Mouse (Mus musculus): Measurements from ENCODE around the gene Lbhd1.
A peak's percentile ranks its signal among the peaks of the same experiment; 100 is the strongest.
"Not testable (repeated sequence)": the region's sequence is repeated elsewhere in the genome, so short reads cannot be mapped to it uniquely, and the experiment has no call there.

Gene Lbhd1

DNA sequence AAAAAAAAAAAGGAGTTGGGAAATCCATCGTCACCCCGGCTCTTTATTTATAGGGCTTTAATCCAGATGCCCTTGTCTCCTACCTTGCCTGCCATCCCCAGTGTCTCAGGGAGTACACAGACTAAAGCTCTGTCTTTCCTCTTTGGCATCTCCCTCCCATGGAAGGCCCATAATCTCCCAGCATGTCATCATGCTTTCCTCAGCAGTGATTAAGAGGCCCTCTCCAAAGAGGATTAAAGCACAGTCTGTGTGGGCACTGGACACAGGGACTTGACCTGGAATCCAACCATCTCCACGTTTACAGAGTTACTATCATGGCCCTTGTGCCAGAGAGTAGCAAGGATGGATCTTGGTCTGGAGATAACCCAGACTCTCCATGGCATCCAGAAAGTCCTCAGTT, at the start of gene Lbhd1, which contains the start of gene Gm49403:
Lbhd1 (plus strand) TSS at position 117 of the 400 bp plus-strand sequence.
Gm49403 (plus strand) TSS at position 315 of the 400 bp plus-strand sequence.
- DNase-seq: no peak

DNA sequence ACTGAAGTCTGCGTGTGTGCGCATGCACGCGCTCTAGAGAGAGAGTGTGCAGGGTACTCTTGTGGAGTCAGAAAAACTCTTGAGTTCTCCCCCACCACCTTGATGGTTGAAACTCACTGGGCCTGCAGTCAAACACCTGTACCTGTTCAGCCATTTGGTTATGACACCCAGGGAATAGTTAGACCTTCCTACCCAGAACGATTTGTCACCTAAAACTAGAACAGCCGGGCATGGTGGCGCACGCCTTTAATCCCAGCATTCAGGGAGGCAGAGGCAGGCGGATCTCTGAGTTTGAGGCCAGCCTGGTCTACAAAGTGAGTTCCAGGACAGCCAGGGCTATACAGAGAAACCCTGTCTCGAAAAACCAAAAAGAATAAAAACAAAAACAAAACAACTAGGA, 47.2 kb upstream of the Lbhd1 start:
- not testable (repeated sequence) for DNase-seq

GRCm38 (mm10) chr19:8837251-8837791, 46.2 kb upstream of the Lbhd1 start, which contains the start of gene Bscl2:
TSS of gene Bscl2 (plus strand) at chr19:8837467.
- peak; percentile 90 for DNase-seq

DNA sequence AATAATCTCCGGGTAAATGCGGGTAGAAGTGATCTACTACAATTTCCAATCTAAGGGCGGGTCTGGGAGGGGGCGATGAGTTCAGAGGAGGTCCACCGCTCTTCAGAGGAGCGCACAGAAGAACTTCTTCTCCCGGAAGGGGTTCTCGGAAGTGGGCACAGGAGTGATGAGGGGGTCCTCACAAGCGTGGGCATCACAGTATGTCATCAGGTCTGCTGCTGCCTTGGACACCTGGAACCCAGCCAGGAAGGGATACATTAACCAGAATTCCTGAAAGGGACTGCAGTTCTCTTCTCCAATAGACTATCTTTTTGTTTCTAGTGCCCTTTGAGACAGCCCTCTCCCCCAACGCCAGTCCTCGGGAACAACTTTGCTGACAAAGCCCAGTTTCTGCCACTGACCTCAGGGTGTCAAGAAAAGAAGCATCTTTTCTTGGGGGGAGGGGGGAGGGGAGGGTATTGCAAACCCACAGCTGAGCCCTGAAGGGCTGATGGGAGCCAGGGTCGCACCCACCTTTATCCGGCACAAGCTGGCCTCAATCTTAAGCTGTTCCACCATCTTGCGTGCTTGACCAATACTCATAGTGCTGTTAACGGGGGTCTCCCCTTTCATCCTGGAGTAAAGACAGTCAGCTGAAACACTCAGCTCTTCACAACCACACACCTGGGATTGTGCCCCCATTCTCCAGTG, 45.3 kb upstream of the Lbhd1 start:
- peak; percentile 80 for DNase-seq

- DNase-seq: peak; percentile 95
These were observed 44.2 kb upstream of the Lbhd1 start, which contains the start of gene Gng3 for GRCm38 (mm10) chr19:8839103-8839907. TSS of gene Gng3 (minus strand) at chr19:8839194.

DNA sequence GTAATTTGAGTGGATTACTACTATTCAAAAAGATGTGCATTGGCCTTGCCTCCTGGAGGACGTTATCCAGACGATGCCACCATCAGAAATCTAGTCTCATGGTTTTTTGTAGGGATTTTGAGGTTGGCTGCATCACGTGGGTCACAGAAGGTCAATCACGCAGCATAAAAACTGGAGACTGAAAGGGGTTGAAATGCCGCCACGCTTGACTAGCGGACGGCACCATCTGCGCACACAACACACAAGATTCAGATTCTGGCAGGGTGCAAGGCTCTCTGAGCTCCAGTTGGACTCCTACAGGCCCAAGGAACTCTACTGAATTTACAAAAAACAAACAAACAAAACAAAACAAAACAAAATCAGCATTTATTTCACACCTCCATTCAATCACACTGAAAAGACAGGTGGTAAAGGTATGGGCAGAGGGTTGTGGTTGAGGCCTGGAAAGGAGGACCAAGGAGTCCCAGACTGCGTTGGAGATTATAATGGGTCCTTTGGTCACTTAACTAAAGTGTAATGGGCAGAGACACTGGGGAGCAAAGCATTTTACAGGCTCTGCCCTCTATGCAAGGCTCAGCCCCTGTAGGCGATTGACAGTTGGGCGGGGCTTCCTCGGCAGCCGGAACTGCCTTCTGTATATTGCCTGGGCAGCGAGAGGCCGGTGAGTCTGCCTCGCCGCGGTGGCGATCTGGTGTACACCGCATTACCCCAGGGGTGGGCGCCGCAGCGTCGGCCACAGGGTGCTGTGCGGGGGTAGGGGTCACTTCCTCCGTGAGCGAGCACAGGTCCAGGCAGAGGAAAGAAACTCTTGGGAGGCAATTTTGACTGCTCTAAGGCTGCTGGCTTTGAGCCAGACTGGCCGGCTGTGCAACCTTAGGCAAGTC, 43.4 kb upstream of the Lbhd1 start:
- peak; percentile 90 for DNase-seq

- DNase-seq: peak; percentile 69
These were observed 42.5 kb upstream of the Lbhd1 start for GRCm38 (mm10) chr19:8841012-8841411.

GRCm38 (mm10) chr19:8842961-8843360, 40.6 kb upstream of the Lbhd1 start:
- no peak for DNase-seq

DNA sequence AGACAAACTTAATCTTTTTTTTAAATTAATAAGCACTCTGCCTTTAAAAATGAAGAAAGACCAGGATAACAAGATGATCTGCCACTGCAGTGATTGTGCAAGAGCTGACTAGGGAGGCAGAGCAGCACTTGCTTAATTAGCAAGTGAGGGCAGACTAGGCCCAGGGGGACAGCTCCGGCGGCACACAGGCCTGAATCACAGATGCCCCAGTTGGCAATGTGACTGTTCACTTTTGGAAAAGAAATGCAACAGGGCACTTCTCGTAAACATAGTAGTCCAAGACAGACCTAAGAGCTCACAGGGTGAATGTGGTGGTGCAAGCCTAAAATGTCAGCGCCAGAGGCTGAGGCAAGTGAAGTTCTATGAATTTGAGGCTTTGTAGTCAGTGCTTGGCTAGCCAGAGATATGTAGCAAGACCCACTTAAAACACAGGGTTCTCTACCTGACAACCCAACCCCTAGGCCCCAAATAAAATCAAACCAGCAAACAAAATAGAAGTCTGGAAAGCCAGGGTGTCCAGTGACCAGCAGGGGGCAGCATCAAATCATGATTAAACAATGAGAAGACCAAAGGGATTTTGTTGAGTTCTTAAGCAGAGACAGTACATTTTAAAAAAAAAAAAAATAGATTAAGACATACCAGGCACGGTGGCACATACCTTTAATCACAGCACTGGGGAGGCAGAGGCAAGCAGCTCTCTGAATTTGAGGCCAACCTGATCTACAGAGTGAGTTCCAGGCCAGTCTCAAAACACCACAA, 39.0 kb upstream of the Lbhd1 start:
- peak; percentile 67 for DNase-seq

DNA sequence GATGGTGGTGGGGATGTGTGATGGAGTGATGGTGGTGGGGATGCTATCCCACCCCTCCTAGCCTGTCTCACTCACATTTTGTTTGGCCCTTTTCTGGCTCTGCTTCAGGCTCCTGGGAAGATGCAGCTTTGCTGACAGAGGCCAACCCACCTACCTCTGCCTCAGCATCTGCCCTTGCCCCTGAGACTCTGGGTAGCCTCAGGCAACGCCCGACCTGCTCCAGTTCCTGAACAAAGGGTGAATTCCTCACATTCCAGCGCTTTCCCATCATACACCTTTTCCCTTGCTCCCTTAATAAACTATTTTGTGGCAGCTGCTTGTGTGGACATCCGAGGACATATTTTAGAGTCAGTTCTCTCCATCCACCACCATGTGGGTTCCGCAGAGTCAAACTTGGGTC, 35.2 kb upstream of the Lbhd1 start:
- no peak for DNase-seq

DNA sequence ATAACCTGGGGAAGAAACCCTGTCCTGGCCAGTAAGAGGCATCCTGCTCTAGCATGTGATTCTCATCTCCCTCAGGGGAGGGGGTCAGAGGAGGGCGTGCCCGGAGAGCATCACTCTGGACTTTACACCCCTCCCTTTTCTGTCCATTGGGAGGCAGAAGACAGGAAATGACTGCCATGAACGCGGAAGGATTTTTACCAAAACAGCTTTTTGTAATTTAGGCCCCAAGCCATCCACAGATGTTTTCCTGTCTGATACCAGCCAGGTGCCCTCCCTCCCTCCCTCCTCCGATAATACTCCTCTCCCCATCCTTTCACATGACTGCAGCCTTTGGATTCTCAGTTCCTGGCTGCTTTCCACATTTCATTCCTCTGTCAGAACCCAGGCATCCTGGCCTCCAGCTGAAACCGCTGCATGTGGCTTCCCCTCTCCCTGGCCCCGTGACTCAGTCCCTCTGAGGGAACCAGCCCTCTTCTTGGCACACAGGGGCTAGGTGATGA, 33.1 kb upstream of the Lbhd1 start, which contains the start of gene Lrrn4cl:
Lrrn4cl (plus strand) TSS at position 367 of the 500 bp plus-strand sequence.
- peak; percentile 34 for DNase-seq

- peak; percentile 19 for DNase-seq
These were observed 31.9 kb upstream of the Lbhd1 start for GRCm38 (mm10) chr19:8851639-8852038.

DNA sequence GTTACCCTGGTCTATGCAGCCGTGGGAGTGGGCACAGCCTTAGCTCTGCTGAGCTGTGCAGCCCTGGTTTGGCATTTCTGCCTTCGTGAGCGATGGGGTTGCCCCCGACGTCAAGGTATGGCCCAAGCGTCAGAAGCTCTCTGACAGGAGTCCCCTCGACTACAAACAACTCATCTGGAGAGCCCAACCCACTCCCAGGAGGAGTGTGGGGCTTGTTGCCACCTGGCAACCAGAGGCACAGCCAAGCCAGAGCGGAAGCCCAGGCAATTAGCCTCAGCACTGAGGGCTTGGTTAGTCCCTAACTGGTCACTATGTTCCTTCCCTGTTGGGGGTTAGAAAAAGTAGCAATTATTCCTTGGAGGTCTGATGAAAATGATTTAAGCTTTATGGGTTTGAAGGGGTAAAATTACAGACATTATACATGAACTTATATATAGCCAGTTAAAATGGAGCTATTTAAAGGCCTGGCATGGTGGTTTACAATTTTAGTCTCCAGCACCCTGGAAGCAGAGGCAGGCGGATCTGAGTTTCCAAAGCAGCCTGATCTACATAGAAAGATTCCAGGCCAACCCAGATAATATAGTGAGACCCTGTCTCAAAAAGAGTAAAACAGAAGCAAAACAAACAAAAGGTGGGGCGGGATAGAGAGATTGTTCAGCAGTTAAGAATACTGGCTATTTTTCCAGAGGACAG, 31.1 kb upstream of the Lbhd1 start:
- peak; percentile 7 for DNase-seq

GRCm38 (mm10) chr19:8853117-8853516, 30.4 kb upstream of the Lbhd1 start:
- DNase-seq: peak; percentile 1

- peak; percentile 27 for DNase-seq
These were observed 25.8 kb upstream of the Lbhd1 start for GRCm38 (mm10) chr19:8857689-8858088.

- DNase-seq: peak; percentile 1
These were observed 24.5 kb upstream of the Lbhd1 start for GRCm38 (mm10) chr19:8859018-8859417.

DNA sequence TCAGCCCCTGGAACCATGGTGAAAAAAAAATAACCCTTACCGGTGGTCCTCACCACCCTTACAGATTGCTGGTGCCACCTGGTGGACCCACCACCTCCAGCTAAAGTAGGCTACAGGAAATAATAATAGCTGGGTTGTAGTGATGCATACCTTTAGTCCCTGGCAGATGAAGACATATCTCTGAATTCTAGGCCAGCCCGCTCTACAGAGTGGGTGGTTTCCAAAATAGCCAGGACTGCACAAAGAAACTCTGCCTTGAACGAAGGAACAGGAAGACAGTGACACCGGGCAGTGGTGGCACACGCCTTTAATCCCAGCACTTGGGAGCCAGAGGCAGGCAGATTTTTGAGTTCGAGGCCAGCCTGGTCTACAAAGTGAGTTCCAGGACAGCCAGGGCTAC, 19.3 kb upstream of the Lbhd1 start:
- DNase-seq: peak; percentile 1

DNA sequence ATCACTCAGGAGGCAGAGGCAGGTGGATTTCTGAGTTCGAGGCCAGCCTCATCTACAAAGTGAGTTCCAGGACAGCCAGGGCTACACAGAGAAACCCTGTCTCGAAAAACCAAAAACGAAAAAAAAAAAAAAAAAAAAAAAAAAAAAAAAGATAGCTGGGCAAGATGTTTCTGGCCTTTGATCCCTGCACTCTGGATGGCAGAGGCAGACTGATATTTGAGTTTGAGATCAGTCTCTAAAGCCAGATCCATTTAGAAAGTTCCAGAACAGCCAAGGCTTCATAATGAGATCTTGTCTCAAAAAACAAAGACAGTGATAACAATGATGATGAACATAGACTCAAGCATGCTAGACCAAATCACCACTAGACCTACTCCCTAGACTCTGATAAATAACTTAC, 13.2 kb upstream of the Lbhd1 start:
- DNase-seq: not testable (repeated sequence)

DNA sequence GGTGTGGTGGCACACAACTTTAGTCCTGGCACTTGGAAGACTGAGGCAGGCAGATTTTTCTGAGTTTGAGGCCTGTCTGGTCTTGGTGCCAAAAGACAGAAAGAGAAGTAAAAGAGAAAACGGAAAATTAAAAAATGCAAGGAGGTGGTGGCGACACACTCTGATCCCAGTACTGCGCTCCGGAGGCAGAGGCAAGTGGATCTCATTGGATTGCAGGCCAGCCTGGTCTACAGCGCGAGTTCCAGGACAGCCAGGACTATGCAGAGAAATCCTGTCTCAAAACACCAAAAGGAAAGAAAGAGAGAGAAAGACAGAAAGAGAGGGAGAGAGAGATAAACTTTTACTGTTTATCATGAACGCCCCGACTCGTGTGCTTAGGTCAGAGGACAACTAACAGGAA, 12.7 kb upstream of the Lbhd1 start:
- peak; percentile 35 for DNase-seq

DNA sequence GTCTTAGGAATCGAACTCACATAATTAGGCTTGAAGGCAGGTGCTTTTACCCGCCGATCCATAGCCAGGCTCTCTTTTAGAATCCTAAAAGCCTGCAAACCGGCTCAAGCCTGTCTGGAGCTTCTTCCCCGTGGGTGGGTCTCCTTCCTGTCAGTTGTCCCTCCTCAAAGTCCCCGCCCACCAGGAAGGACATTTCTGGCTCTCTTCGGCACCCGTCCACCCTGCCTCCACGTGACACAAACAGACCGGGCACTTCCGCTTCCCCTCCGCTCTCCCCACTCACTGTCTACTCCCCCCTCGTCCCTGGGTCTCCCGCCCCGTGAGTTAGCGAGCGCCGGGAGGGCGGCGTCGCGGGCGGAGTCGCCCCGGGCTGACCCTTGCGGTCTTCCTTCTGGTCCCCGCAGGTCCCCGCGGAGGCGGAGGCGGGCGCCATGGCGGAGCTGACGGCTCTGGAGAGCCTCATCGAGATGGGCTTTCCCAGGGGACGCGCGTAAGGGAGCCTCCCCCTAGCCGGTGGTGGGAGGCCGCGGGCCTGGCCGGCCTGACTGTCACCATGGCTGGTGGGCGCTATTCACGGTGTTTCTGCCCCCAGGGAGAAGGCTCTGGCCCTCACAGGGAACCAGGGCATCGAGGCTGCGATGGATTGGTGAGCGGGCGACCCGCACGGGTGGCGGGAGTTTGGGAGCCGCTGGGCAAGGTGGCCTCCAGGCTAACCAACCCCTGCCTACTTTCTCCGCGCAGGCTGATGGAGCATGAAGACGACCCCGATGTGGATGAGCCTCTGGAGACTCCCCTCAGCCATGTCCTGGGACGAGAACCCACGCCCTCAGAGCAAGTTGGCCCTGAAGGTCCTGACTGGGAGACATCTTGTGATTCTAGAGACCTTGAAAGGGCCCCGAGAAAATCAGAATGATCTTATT, 12.0 kb upstream of the Lbhd1 start, which contains the start of gene Ubxn1:
Ubxn1 (plus strand) TSS at position 230 of the 920 bp plus-strand sequence.
- DNase-seq: peak; percentile 98
